Mouse (Mus musculus) cerebellum, adult 8-10 months (tissue): ENCODE measurements at regions not wholly inside any gene's neighbourhood (a gene's known extent, or its start where the extent isn't known, plus 50 kb on each side); places are given as distances from the start of the nearest gene placed in this dataset.
A peak's percentile ranks its signal among the peaks of the same experiment; 100 is the strongest.

Experiments used
- DNase-seq: peaks from one replicate; pipeline ENCODE4 v3.0.0; 2022

GRCm38 (mm10) chr5:53329591-53329990 is 62.7 kb downstream of the Smim20 start:
- DNase-seq = no peak

- DNase-seq = no peak
Observed at GRCm38 (mm10) chr5:53336704-53337103, 69.8 kb downstream of the Smim20 start.

- DNase-seq = no peak
Observed at GRCm38 (mm10) chr5:53337816-53338215, 70.9 kb downstream of the Smim20 start.

GRCm38 (mm10) chr5:53345164-53345563 is 78.3 kb downstream of the Smim20 start:
- no peak for DNase-seq

GRCm38 (mm10) chr5:53346028-53346427 is 79.1 kb downstream of the Smim20 start:
- no peak for DNase-seq

- DNase-seq = no peak
Observed at GRCm38 (mm10) chr5:53346756-53347155, 79.9 kb downstream of the Smim20 start.

- DNase-seq = no peak
Observed at GRCm38 (mm10) chr5:53352852-53353251, 86.0 kb downstream of the Smim20 start.

GRCm38 (mm10) chr5:53354296-53354695 is 87.4 kb downstream of the Smim20 start:
- DNase-seq = no peak

GRCm38 (mm10) chr5:53355069-53355468 is 88.2 kb downstream of the Smim20 start:
- DNase-seq = peak; percentile 55

- no peak for DNase-seq
Observed at GRCm38 (mm10) chr5:53357086-53357608, 90.3 kb downstream of the Smim20 start.

GRCm38 (mm10) chr5:53358181-53358580 is 91.3 kb downstream of the Smim20 start:
- no peak for DNase-seq

- DNase-seq = no peak
Observed at GRCm38 (mm10) chr5:53359887-53360286, 93.0 kb downstream of the Smim20 start.

GRCm38 (mm10) chr5:53361295-53361694 is 94.4 kb downstream of the Smim20 start:
- no peak for DNase-seq

- DNase-seq = no peak
Observed at GRCm38 (mm10) chr5:53363898-53364297, 97.0 kb downstream of the Smim20 start.

GRCm38 (mm10) chr5:53366882-53367561 is 98.9 kb upstream of the Rbpj start:
- no peak for DNase-seq

- DNase-seq = no peak
Observed at GRCm38 (mm10) chr5:53370272-53370671, 95.7 kb upstream of the Rbpj start.

GRCm38 (mm10) chr5:53371638-53372037 is 94.3 kb upstream of the Rbpj start:
- no peak for DNase-seq

- DNase-seq = no peak
Observed at GRCm38 (mm10) chr5:53373315-53373714, 92.6 kb upstream of the Rbpj start.

- no peak for DNase-seq
Observed at GRCm38 (mm10) chr5:53376856-53377255, 89.1 kb upstream of the Rbpj start.

- DNase-seq = no peak
Observed at GRCm38 (mm10) chr5:53377698-53378097, 88.3 kb upstream of the Rbpj start.

- DNase-seq = no peak
Observed at GRCm38 (mm10) chr5:53378106-53378505, 87.8 kb upstream of the Rbpj start.

GRCm38 (mm10) chr5:53378599-53378998 is 87.4 kb upstream of the Rbpj start:
- no peak for DNase-seq

- no peak for DNase-seq
Observed at GRCm38 (mm10) chr5:53379612-53380011, 86.3 kb upstream of the Rbpj start.

- DNase-seq = no peak
Observed at GRCm38 (mm10) chr5:53380203-53380602, 85.7 kb upstream of the Rbpj start.
